Mouse (Mus musculus) kidney, postnatal 10 days (tissue): Measurements from ENCODE around the gene C87436.
"Not testable (repeated sequence)": the region's sequence is repeated elsewhere in the genome, so short reads cannot be mapped to it uniquely, and the experiment has no call there.

Experiments
- DNase-seq: peaks from one replicate; pipeline ENCODE4 v3.0.0; 2021; ENCODE audit warnings: mixed read lengths

Gene C87436

DNA sequence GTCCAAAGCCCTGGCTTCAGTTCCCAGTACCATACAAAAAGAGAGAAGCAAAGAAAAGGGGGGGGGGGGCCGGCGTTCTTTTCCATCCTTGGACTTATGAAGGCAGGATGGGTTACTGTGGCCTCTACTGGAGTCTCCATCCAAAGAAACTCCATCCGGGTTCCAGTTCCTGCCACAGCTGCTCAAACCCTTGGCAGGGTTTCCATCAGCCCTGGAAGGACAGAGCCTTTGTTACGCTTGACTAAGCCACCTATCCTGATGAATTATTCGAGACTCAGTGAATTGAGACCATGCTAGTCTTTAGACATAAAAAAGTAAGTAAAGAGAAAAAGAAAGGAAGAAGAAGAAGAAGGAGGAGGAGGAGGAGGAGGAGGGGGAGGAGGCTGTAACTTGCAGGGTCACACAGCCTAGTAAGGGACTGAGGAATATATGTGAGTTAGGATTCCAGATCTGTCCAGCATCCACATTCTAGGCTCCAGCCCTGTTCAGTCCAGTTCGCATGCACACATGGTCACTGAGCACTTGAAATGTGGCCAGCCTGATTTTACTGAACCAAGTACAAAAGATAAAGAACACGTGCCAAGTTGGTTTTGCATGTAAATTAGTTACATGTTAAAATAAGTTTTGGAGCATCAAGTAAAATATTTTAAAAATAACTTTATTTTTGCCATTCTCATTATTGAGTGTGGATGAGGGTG lies 47.9 kb downstream of the C87436 start:
- DNase-seq, result peak; percentile 53

DNA sequence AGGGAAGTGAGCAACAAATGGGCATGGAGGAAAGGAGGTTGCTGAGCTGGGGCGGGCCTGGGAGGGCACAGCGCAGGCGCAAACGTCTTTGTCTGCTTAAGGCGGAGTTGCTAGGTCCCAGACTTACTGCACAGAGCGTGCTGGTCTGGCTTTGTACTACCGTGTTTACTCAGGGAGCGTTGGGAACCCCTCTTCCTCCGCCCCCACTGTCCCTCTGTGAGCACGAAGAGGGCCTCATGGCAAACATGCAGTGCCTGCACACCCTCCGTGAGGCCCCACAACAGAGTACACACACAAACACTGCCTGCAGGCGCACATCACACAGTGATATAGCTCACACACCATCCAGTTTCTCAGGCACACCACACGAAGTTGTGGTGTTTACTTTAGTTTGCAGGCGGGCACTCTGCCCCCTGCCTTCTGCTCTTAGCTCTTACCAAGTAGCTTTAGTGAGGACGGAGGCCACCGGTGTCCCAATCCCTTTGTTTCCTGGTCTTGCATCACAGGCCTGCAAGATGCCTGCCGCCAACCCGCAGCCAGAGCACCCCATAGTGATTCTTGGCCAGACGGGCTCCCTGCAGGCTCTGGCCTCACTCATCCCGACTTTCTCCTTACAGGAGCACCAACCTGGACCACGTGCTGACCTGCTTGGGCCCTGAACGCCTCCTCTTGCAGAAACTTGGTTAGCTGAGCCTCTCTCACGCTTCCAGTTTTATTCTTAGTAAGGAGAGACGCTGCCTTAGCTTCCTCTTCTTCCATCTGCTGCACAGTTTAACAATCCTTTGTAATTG lies 49.4 kb downstream of the C87436 start:
- DNase-seq, result peak; percentile 87

DNA sequence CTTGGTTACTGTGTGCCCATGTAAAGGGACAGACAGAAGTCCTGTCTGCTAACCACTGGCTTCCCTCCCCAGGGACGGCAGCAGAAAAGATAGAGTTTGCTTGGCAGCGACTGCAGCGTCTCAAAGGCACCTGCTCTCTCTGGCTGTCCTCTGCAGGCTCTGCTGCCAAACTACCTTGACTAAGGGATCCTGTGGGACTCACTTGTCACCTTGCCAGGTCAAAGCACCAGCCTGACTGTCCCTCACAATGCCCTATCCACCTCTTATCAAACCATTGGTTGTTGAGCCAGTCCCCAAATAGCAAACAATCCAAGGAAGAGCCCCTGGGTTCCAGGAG lies 49.9 kb downstream of the C87436 start:
- DNase-seq, result peak; percentile 40

GRCm38 (mm10) chr6:86489945-86490344 lies 51.8 kb downstream of the C87436 start:
- DNase-seq, result no peak

DNA sequence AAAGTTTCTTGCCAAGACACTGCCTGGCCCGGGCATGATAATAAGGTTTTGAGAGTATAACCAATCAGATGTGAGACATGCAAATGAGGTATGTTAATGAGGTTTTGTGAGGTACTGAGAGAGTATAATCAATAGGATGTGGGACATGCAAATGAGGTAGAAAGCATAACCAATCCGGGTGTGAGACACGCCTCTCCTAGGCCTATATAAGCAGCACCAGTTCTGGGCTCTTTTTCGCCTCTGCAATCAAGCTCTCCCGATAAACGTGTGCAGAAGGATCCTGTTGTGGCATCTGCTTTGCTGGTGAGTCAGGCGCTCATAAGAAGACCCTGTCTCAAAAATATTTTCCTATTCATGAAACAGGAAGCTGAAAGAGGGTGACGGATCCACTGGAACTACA lies 52.2 kb downstream of the C87436 start:
- not testable (repeated sequence) for DNase-seq

DNA sequence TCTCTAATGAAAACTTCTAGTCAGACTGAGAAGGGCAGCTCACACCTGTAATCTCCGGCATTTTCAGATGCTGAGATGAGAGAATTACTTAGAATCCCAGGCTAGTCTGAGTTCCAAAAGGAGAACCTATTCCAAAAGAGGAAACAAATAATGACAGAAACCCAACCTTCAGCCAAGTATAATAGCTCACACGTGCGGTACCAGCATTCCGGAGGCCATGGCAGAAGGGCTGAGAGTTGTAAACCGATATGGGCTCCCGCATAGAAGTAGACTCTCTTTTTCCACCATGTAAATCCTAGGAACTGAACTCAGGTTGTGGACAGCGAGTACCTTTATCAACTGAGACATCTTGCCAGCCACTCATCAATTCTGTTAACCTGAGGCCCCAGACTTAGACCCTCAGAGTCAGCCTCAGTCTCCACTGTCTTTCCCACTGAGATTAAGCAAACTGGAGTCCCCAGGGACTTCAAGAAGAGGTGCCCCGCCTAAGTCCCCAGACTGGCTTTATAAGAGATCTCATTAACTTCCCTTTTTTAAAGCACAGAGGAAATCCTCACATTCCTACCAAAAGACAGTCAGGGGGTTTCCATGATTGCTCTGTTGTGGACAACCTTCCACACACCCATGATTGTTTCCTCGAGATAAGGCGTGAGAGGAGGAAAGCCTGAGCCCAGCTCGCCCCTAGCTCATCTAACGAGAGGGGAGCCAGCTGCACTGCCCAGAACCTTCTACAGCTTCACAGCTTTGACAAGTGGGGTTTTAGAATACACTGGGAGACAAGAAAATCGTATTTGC lies 55.5 kb downstream of the C87436 start:
- no peak for DNase-seq

DNA sequence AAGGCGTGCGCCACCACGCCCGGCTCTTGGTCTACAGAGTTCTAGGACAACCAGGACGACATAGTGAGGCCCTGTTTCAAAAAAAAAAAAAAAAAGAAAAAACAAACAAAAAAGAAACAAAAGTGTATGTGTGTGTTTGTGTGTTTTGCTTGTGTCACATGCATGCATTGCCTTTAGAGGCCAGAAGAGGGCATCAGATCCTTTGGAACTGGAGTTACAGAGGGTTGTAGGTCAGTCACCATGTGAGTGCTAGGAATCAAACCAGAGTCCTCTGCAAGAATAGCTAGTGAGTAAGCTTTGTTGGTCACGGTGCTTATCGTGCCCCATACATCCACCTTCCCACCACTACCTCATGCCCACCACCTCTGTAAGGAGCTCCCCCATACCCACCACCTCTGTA lies 56.6 kb downstream of the C87436 start:
- DNase-seq, result no peak

DNA sequence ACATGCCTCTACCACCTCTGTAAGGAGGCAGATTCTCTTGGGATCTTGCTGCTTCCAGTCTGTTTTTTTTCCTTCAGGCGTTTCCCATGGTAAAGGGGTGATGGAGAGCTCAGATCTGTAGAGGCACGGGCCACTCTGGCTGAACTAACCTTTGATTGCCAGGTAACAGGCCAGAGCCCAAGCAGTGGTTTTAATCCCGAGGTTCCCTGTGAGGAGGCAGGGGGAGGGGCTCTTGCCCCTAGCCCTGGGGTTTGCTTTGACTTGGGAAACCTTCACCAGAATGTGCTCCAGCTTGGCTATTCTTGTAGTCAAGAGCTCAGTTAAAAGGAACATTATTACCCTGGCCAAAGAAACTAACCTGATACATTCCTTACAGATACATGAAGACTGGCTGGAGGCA lies 57.5 kb downstream of the C87436 start:
- DNase-seq, result no peak

DNA sequence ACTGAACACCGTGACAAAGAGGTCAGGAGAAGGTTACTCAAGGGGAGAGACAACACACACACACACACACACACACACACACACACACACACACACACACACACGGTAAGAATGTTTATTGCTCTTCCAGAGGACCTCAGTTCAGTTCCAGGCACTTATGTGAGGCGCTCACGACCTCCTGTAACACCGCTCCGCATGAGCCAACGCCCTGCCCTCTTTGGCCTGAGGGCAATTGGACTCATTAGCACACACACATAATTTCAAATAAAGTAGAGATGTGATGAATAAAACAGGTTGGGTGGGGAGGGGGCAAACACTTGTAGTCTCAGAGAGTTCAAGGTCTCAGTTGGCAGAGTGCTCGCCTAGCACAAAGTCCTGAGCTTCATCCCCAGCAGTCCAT lies 58.0 kb downstream of the C87436 start:
- DNase-seq, result peak; percentile 42

GRCm38 (mm10) chr6:86496585-86496984 lies 58.4 kb downstream of the C87436 start:
- no peak for DNase-seq

DNA sequence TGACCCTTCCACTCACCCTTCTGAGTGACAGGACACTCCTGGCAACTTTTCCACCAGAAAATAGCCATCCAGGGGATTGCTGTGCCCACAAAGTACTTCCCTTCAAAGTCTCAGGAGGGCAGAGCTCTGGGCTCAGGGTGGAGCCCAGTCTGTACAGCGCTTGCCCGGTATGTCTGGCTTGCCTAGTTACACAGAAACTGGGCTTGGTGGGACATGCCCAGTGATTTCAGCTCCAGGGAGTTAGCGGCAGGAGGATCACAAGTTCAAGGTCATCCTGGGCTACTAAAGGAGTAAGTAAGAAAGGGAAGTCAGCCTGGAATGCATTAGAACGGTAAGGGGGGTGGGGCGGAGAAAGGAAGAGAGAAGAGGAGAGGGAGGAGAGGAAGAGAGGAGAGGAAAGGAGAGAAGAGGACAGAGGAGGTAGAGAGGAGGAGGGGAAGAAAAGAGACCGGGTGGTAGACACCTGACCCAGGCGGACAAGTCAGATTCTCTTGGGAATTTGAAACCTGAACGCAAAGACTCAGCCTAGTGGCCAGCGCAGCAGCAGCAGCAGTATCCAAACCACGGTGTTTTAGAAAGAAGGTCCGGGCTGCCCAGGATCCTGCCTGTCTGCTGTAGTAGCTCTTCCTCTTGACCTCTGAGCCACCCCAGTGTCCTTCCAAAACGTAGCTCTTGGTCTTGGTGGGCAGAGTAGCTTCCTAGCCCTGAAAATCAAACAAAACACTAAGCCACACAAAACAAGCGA lies 59.1 kb downstream of the C87436 start:
- DNase-seq, result peak; percentile 71

GRCm38 (mm10) chr6:86497942-86498732 lies 60.0 kb downstream of the C87436 start:
- no peak for DNase-seq

- DNase-seq, result peak; percentile 48
Measured at GRCm38 (mm10) chr6:86499571-86500109, 61.5 kb downstream of the C87436 start.

DNA sequence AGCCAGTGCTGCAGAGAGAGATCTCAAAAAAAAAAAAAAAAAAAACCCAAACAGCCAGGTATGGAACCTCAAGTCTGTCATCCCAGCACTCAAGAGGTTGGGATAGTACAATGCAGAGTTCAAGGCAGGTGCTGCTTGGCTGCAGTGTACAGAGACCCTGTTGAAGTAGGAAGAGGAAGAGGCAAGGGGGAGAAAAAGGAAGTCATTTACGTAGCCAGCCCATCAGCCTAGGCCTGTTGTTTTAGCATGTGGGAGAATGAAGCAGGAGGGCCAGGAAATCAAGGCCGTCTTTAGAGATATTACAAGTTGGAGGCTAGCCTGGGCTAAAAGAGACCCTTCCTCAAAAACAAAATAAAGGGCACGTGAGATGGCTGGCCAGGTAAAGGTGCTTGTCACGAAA lies 65.3 kb downstream of the C87436 start:
- DNase-seq, result no peak

DNA sequence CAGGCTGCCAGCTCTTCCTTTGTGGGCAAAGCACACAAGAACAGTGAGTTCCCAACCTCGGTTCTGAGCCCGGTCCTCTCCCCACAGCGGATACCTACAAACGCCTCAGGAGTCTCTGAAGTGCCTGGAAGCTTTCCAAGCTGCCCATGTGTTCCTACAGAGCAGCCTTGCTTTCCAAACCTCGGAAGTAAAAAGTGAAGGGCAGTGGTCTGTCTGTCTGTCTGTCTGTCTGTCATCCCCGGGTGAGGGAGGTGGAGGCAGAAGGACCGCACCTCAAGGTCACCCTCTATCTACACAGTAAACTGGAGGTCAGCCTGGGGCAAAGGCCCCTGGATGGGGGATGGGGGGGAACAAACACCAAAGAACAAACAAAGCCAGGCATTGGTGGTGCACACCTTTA lies 67.5 kb downstream of the C87436 start:
- no peak for DNase-seq

DNA sequence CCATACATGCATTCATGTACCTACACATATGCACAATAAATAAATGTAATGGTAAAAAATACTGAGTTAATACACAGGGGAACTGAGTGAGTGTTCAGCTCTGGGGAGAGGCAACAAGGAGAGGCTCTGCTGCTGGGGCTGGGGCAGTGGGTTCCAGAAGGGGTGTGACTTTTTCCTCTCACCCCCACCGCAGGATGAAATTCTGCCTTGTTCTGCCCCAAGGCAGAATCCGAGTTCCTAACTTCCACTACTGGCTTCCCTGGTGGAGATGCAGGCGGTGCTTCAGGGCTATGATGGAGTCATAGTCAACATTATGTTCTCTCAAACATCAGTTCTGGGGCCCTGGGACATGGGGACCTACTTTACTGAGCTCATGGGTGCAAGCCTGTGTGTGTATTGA lies 68.1 kb downstream of the C87436 start:
- DNase-seq, result no peak

GRCm38 (mm10) chr6:86507116-86507515 lies 68.9 kb downstream of the C87436 start:
- DNase-seq, result no peak

- no peak for DNase-seq
Measured at GRCm38 (mm10) chr6:86508736-86509135, 70.6 kb downstream of the C87436 start.

- no peak for DNase-seq
Measured at GRCm38 (mm10) chr6:86509194-86509865, 71.2 kb downstream of the C87436 start.

GRCm38 (mm10) chr6:86509866-86510200 lies 71.7 kb downstream of the C87436 start:
- DNase-seq, result no peak

DNA sequence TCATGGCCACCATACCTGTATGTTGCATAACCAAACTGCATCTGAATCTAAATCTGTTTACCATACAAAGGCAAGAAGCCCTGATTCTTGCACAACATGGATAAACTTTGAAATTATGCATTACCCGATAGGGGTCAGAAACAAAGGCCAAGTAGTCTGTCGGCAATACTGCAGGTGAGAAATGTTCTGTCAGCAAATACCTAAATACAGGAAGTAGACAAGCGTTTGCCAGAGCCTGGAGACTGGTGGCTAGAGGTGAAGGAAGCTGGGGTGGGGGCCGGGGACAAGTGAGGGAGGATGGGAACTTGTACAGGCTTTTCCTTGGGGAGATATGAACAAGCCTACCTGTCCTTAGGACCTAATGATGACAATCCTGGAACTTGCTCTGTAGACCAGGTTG lies 72.8 kb downstream of the C87436 start:
- DNase-seq, result no peak
